Comparison of ENCODE assay signal across 25 mouse cellular contexts in the genomic region with DNA sequence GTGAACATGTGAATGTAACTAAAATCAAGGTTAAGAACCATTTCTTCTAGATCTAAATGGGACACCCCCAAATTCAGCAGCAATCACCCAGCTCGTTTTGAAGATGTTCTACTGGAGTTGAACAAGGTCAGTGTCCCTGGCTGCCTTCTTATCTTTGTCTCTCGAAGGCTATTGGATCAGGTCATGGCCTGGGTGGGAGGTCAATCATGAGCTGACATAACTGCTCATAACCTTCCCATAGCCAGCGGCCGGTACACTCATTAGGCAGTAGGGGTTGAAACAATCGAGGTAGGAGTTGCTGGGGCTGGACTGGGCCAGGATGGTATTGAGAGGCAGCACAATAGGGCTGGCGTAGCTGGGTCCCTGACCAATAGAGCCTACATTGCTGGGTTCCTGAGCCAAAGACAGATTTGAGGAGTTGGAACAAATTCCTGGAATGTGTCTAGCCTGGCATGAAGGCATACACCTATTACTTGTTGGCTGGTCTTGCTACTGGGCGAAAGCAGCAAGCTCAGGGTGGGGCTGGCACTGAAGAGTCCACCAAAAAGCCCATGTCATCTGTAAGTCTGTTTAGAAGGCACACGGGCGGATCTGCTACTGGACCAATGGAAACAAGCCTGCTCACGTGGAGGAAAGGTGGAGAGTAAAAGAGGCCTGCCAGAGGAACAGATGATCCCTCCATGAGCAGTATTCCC. TPM values are rescaled to one million over a fixed set of nuclear protein-coding genes. Genes with fewer than 3 reads are reported as not detected.
DNase-seq lines count a peak whose midpoint lies in the region; ATAC-seq lines count a peak whose summit lies in the region.
"Had no signal": no experiment of that assay in that cellular context is flagged by ENCODE, and none has a peak within 500 bp of the region (broad histone marks: within the 10 kb centered on the region; RNA-seq: fewer than 3 reads in every experiment).

No protein-coding gene starts in this region.

- no peak overlapping the region for H3K9ac ChIP-seq in limb, embryonic 15.5 days
- H3K9ac ChIP-seq: embryonic facial prominence, embryonic 12.5 days; embryonic facial prominence, embryonic 15.5 days; forebrain, postnatal 0 days; heart, embryonic 12.5 days; heart, embryonic 15.5 days; hindbrain, embryonic 13.5 days; intestine, embryonic 15.5 days had no signal

- no peaks in the 10 kb centered on the region for H3K27me3 ChIP-seq in limb, embryonic 15.5 days
- no peaks in the 10 kb centered on the region for H3K27me3 ChIP-seq in limb, embryonic 10.5 days (ENCODE audit: low read depth, poor library complexity, severe bottlenecking)
- H3K27me3 ChIP-seq: embryonic facial prominence, embryonic 12.5 days; embryonic facial prominence, embryonic 15.5 days; heart, embryonic 12.5 days; heart, embryonic 15.5 days; hindbrain, embryonic 13.5 days; intestine, embryonic 15.5 days had no signal

- 79% methylated on average over 10 of the region's 10 CpGs for WGBS in limb, embryonic 15.5 days
- 88% methylated on average over 10 of the region's 10 CpGs for WGBS in limb, embryonic 10.5 days

- H3K9me3 ChIP-seq in limb, embryonic 15.5 days = no peaks in the 10 kb centered on the region
- H3K9me3 ChIP-seq in limb, embryonic 10.5 days (replicated peaks) = no peaks in the 10 kb centered on the region
- H3K9me3 ChIP-seq: embryonic facial prominence, embryonic 12.5 days; embryonic facial prominence, embryonic 15.5 days; heart, embryonic 12.5 days; heart, embryonic 15.5 days; hindbrain, embryonic 10.5 days; hindbrain, embryonic 13.5 days; intestine, embryonic 15.5 days had no signal

- no peak overlapping the region for H3K4me3 ChIP-seq in limb, embryonic 15.5 days
- H3K4me3 ChIP-seq in limb, embryonic 10.5 days = no peak overlapping the region
- H3K4me3 ChIP-seq: embryonic facial prominence, embryonic 12.5 days; embryonic facial prominence, embryonic 15.5 days; heart, embryonic 12.5 days; heart, embryonic 15.5 days; hindbrain, embryonic 10.5 days; hindbrain, embryonic 13.5 days; intestine, embryonic 15.5 days had no signal

- ATAC-seq in limb, embryonic 15.5 days (ENCODE audit: insufficient number of reproducible peaks, low FRiP score, low TSS enrichment, low read depth) = no peak
- ATAC-seq: CD4-positive, CD25-positive, alpha-beta regulatory T cell, adult 4 months; forebrain, embryonic 14.5 days; forebrain, postnatal 0 days; hindbrain, embryonic 16.5 days; intestine, embryonic 15.5 days had no signal

- H3K4me1 ChIP-seq in limb, embryonic 15.5 days = 0 out of 2 replicates have a peak, but pooled peaks cover 5% of the 10 kb centered on the region
- H3K4me1 ChIP-seq in limb, embryonic 10.5 days = no peaks in the 10 kb centered on the region
- H3K4me1 ChIP-seq: embryonic facial prominence, embryonic 12.5 days; embryonic facial prominence, embryonic 15.5 days; heart, embryonic 12.5 days; heart, embryonic 15.5 days; intestine, embryonic 15.5 days had no signal

- peak overlapping the region; percentile 33 for H3K27ac ChIP-seq in limb, embryonic 15.5 days
- no peak overlapping the region for H3K27ac ChIP-seq in limb, embryonic 10.5 days
- H3K27ac ChIP-seq: embryonic facial prominence, embryonic 12.5 days; heart, embryonic 15.5 days; hindbrain, embryonic 10.5 days; hindbrain, embryonic 13.5 days; intestine, embryonic 15.5 days had no signal

- H3K36me3 ChIP-seq in limb, embryonic 15.5 days = no peaks in the 10 kb centered on the region
- no peaks in the 10 kb centered on the region for H3K36me3 ChIP-seq in limb, embryonic 10.5 days
- H3K36me3 ChIP-seq: embryonic facial prominence, embryonic 12.5 days; embryonic facial prominence, embryonic 15.5 days; heart, embryonic 12.5 days; heart, embryonic 15.5 days; hindbrain, embryonic 10.5 days; hindbrain, embryonic 13.5 days; intestine, embryonic 15.5 days had no signal

- peak; percentile 37 for DNase-seq in adrenal gland, adult 8-10 months
- no peak for DNase-seq in adrenal gland, postnatal 25 days
- DNase-seq in cerebellum, postnatal 10 days = peak; percentile 55 to 60
- no peak for DNase-seq in cerebellum, postnatal 4 days (ENCODE audit: low spot score in 2 of 2)
- DNase-seq in limb, embryonic 10.5 days (ENCODE audit: low spot score) = no peak
- DNase-seq in testis, postnatal 14 days (ENCODE audit: low spot score) = peak; percentile 51
- DNase-seq in frontal cortex, postnatal 36 days (ENCODE audit: low spot score in 2 of 2) = no peak
- DNase-seq: forebrain, postnatal 0 days; gastrocnemius, postnatal 25 days; heart, adult 18-20 months; heart, postnatal 10 days; heart, postnatal 36 days; kidney, adult 11 months; kidney, adult 8-10 months had no signal

- no peak overlapping the region for H3K4me2 ChIP-seq in limb, embryonic 15.5 days
- H3K4me2 ChIP-seq: embryonic facial prominence, embryonic 12.5 days; embryonic facial prominence, embryonic 15.5 days; heart, embryonic 12.5 days; heart, embryonic 15.5 days; hindbrain, embryonic 13.5 days; intestine, embryonic 15.5 days had no signal

RNA-seq across cellular contexts. Expression of a gene that starts 27.2 kb away (rescaled TPM):
- total RNA-seq in adrenal gland, adult 8-10 months (2022) = 10 to 100 TPM; 13.9 to 50.0 (median 27.4) TPM
- total RNA-seq in adrenal gland, postnatal 25 days (2021) = 5.2 and 10.2 TPM in 2 replicates
- 277 and 298 TPM in 2 replicates for polyA plus RNA-seq in limb, embryonic 15.5 days (2015; fragmentation: Nextera tagmentation; extraction: Ambion mirVana)
- polyA plus RNA-seq in limb, embryonic 10.5 days (2016; fragmentation: Nextera tagmentation; extraction: Ambion mirVana) = 0.46 and 0.49 TPM in 2 replicates

RNA-seq across cellular contexts. Expression of a gene that starts 42.3 kb away (rescaled TPM):
- total RNA-seq in adrenal gland, adult 8-10 months (2022) = 10 to 100 TPM; 68.5 to 86.6 (median 83.1) TPM
- total RNA-seq in adrenal gland, postnatal 25 days (2021) = 60.6 and 77.5 TPM in 2 replicates
- polyA plus RNA-seq in limb, embryonic 15.5 days (2015; fragmentation: Nextera tagmentation; extraction: Ambion mirVana) = 59.9 and 60.4 TPM in 2 replicates
- 136 and 141 TPM in 2 replicates for polyA plus RNA-seq in limb, embryonic 10.5 days (2016; fragmentation: Nextera tagmentation; extraction: Ambion mirVana)

Comparison
In these comparisons a context has a peak if more than half of its experiments do, and no peak if none do; other contexts are left out.
1. DNase-seq: peak in adrenal gland, adult 8-10 months (single experiment), cerebellum, postnatal 10 days (2 of 2) and testis, postnatal 14 days (single experiment); none in adrenal gland, postnatal 25 days (single experiment), cerebellum, postnatal 4 days (0 of 2), limb, embryonic 10.5 days (single experiment) and frontal cortex, postnatal 36 days (0 of 2).